Mouse (Mus musculus): ENCODE measurements around the gene Spsb4. TPM values are rescaled to one million over a fixed set of nuclear protein-coding genes. Genes with fewer than 3 reads are reported as not detected.

Gene Spsb4
- total RNA-seq, 1 experiment from 2014 or later, result not detected

GRCm38 (mm10) chr9:97017811-97018641 lies 617 bp downstream of the Spsb4 start:
- no peak for ATAC-seq (replicated peaks; ENCODE audit: insufficient number of reproducible peaks, low FRiP score, low TSS enrichment, poor library complexity, severe bottlenecking)

- no peak for ATAC-seq (replicated peaks; ENCODE audit: insufficient number of reproducible peaks, low FRiP score, low TSS enrichment, poor library complexity, severe bottlenecking)
These were observed 1.4 kb downstream of the Spsb4 start for GRCm38 (mm10) chr9:97017121-97017810.

- no peak for ATAC-seq (replicated peaks; ENCODE audit: insufficient number of reproducible peaks, low FRiP score, low TSS enrichment, poor library complexity, severe bottlenecking)
These were observed 2.9 kb downstream of the Spsb4 start for GRCm38 (mm10) chr9:97015751-97016150.

GRCm38 (mm10) chr9:97013698-97014097 lies 4.9 kb downstream of the Spsb4 start:
- ATAC-seq (replicated peaks; ENCODE audit: insufficient number of reproducible peaks, low FRiP score, low TSS enrichment, poor library complexity, severe bottlenecking), result no peak

GRCm38 (mm10) chr9:97013153-97013552 lies 5.5 kb downstream of the Spsb4 start:
- ATAC-seq (replicated peaks; ENCODE audit: insufficient number of reproducible peaks, low FRiP score, low TSS enrichment, poor library complexity, severe bottlenecking), result no peak

- no peak for ATAC-seq (replicated peaks; ENCODE audit: insufficient number of reproducible peaks, low FRiP score, low TSS enrichment, poor library complexity, severe bottlenecking)
These were observed 7.0 kb downstream of the Spsb4 start for GRCm38 (mm10) chr9:97011454-97012195.

- no peak for ATAC-seq (replicated peaks; ENCODE audit: insufficient number of reproducible peaks, low FRiP score, low TSS enrichment, poor library complexity, severe bottlenecking)
These were observed 8.2 kb downstream of the Spsb4 start for GRCm38 (mm10) chr9:97010447-97010846.

- no peak for ATAC-seq (replicated peaks; ENCODE audit: insufficient number of reproducible peaks, low FRiP score, low TSS enrichment, poor library complexity, severe bottlenecking)
These were observed 13.9 kb downstream of the Spsb4 start for GRCm38 (mm10) chr9:97004726-97005125.

- no peak for ATAC-seq (replicated peaks; ENCODE audit: insufficient number of reproducible peaks, low FRiP score, low TSS enrichment, poor library complexity, severe bottlenecking)
These were observed 15.5 kb downstream of the Spsb4 start for GRCm38 (mm10) chr9:97003173-97003572.

GRCm38 (mm10) chr9:97002654-97003053 lies 16.0 kb downstream of the Spsb4 start:
- no peak for ATAC-seq (replicated peaks; ENCODE audit: insufficient number of reproducible peaks, low FRiP score, low TSS enrichment, poor library complexity, severe bottlenecking)

GRCm38 (mm10) chr9:97002025-97002424 lies 16.6 kb downstream of the Spsb4 start:
- ATAC-seq (replicated peaks; ENCODE audit: insufficient number of reproducible peaks, low FRiP score, low TSS enrichment, poor library complexity, severe bottlenecking), result no peak

GRCm38 (mm10) chr9:97001458-97001857 lies 17.2 kb downstream of the Spsb4 start:
- no peak for ATAC-seq (replicated peaks; ENCODE audit: insufficient number of reproducible peaks, low FRiP score, low TSS enrichment, poor library complexity, severe bottlenecking)

- no peak for ATAC-seq (replicated peaks; ENCODE audit: insufficient number of reproducible peaks, low FRiP score, low TSS enrichment, poor library complexity, severe bottlenecking)
These were observed 22.9 kb downstream of the Spsb4 start for GRCm38 (mm10) chr9:96995717-96996116.

GRCm38 (mm10) chr9:96994733-96995132 lies 23.9 kb downstream of the Spsb4 start:
- no peak for ATAC-seq (replicated peaks; ENCODE audit: insufficient number of reproducible peaks, low FRiP score, low TSS enrichment, poor library complexity, severe bottlenecking)

GRCm38 (mm10) chr9:96991118-96991517 lies 27.5 kb downstream of the Spsb4 start:
- no peak for ATAC-seq (replicated peaks; ENCODE audit: insufficient number of reproducible peaks, low FRiP score, low TSS enrichment, poor library complexity, severe bottlenecking)

- no peak for ATAC-seq (replicated peaks; ENCODE audit: insufficient number of reproducible peaks, low FRiP score, low TSS enrichment, poor library complexity, severe bottlenecking)
These were observed 29.2 kb downstream of the Spsb4 start for GRCm38 (mm10) chr9:96989389-96989990.

GRCm38 (mm10) chr9:96986797-96987473 lies 31.7 kb downstream of the Spsb4 start:
- no peak for ATAC-seq (replicated peaks; ENCODE audit: insufficient number of reproducible peaks, low FRiP score, low TSS enrichment, poor library complexity, severe bottlenecking)

- no peak for ATAC-seq (replicated peaks; ENCODE audit: insufficient number of reproducible peaks, low FRiP score, low TSS enrichment, poor library complexity, severe bottlenecking)
These were observed 34.6 kb downstream of the Spsb4 start for GRCm38 (mm10) chr9:96984034-96984433.

All from monocyte, adult 5-6 weeks (primary cell).